9 mouse cellular contexts compared by ENCODE assay signal in the genomic region with DNA sequence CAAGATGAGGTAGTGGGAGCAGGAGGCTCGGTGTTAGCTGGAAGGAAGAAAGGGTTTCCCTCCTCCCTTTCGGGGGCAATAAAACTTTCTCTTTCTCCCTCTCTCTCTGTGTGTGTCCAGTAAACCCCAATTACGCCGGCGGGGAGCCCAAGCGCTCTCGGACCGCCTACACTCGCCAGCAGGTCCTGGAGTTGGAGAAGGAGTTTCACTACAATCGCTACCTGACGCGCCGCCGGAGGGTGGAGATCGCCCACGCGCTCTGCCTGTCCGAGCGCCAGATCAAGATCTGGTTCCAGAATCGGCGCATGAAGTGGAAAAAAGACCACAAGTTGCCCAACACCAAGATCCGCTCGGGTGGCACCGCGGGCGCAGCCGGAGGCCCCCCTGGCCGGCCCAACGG. TPM values are rescaled to one million over a fixed set of nuclear protein-coding genes. Genes with fewer than 3 reads are reported as not detected.
DNase-seq lines count a peak whose midpoint lies in the region; ATAC-seq and TF ChIP-seq lines count a peak whose summit lies in the region.
"Had no signal": no experiment of that assay in that cellular context is flagged by ENCODE, and none has a peak within 500 bp of the region (broad histone marks: within the 10 kb centered on the region; RNA-seq: fewer than 3 reads in every experiment).

No protein-coding gene starts in this region.

- peak overlapping the region; percentile 99 for H3K9ac ChIP-seq in kidney, embryonic 14.5 days (ENCODE audit: low read depth, low read length)
- H3K9ac ChIP-seq: embryonic facial prominence, embryonic 13.5 days had no signal

- TF ChIP-seq POLR2A in bone marrow macrophage, adult 2 months (IDR thresholded peaks at IDR 0.05; ENCODE audit: borderline replicate concordance, low read depth, low read length), result no peak

- H3K27ac ChIP-seq in bone marrow macrophage, adult 2 months (ENCODE audit: insufficient read depth, low read depth, low read length), result no peak overlapping the region
- peak overlapping the region; percentile 100 for H3K27ac ChIP-seq in kidney, embryonic 14.5 days (ENCODE audit: low read depth, low read length)
- H3K27ac ChIP-seq: embryonic facial prominence, embryonic 13.5 days had no signal

- H3K4me3 ChIP-seq in bone marrow macrophage, adult 2 months (ENCODE audit: insufficient read depth, low read length), result peak overlapping the region; percentile 78
- peak overlapping the region; percentile 53 for H3K4me3 ChIP-seq in kidney, embryonic 14.5 days (ENCODE audit: low read length)
- H3K4me3 ChIP-seq: embryonic facial prominence, embryonic 13.5 days had no signal

- H3K4me1 ChIP-seq in bone marrow macrophage, adult 2 months (ENCODE audit: control insufficient read depth, insufficient read depth, low read length), result peaks cover 3% of the 10 kb centered on the region
- H3K4me1 ChIP-seq in kidney, embryonic 14.5 days (ENCODE audit: control insufficient read depth, insufficient read depth, low read length), result peaks cover 65% of the 10 kb centered on the region

- H3K4me2 ChIP-seq in kidney, embryonic 14.5 days (replicated peaks; ENCODE audit: low read depth, low read length), result peak overlapping the region; percentile 95
- H3K4me2 ChIP-seq: embryonic facial prominence, embryonic 13.5 days had no signal

- H3K9me3 ChIP-seq in kidney, embryonic 14.5 days (ENCODE audit: control insufficient read depth, low read length), result no peaks in the 10 kb centered on the region
- H3K9me3 ChIP-seq: embryonic facial prominence, embryonic 13.5 days had no signal

- peaks cover 15% of the 10 kb centered on the region for H3K36me3 ChIP-seq in kidney, embryonic 14.5 days (ENCODE audit: control insufficient read depth, insufficient read depth, low read length)
- H3K36me3 ChIP-seq: embryonic facial prominence, embryonic 13.5 days had no signal

- WGBS in kidney, embryonic 14.5 days, result under 1% methylated on average over 29 of the region's 29 CpGs

- peak; percentile 69 for DNase-seq in embryo, embryonic 10 days (ENCODE audit: low spot score)
- no peak for DNase-seq in embryo, embryonic 10.5 days (ENCODE audit: low spot score)
- no peak for DNase-seq in right cerebral cortex, adult 18-20 months
- DNase-seq in gastrocnemius, postnatal 14 days, result no peak

- no peak for ATAC-seq in kidney, embryonic 14.5 days (ENCODE audit: low FRiP score, low TSS enrichment)
- ATAC-seq in megakaryocyte, adult 5-6 weeks (ENCODE audit: poor library complexity, severe bottlenecking), result peak; percentile 47
- no peak for ATAC-seq in frontal cortex, adult (ENCODE audit: low TSS enrichment)

- intact Hi-C loops in gastrocnemius, postnatal 14 days (cut with DNase I; ENCODE audit: low total_unique reads), result no loop called here

- H3K27me3 ChIP-seq in kidney, embryonic 14.5 days (ENCODE audit: control insufficient read depth, insufficient read depth, low read length), result no peaks in the 10 kb centered on the region

- no peak for TF ChIP-seq CTCF in bone marrow macrophage, adult 2 months (IDR thresholded peaks at IDR 0.05; ENCODE audit: low read depth, low read length)

RNA-seq across cellular contexts. Expression of a gene that starts 1.8 kb away (rescaled TPM):
- 7.9 and 10.2 TPM in 2 replicates for polyA plus RNA-seq in bone marrow macrophage, adult 2 months (2012; ENCODE audit: insufficient read depth, insufficient read length, missing spikeins)
- polyA plus RNA-seq in kidney, embryonic 14.5 days (2014; fragmentation: Nextera tagmentation; extraction: Ambion mirVana), result 4.2 and 8.6 TPM in 2 replicates
- total RNA-seq in megakaryocyte, adult 5-6 weeks (2015), result 2.9 and 3.4 TPM in 2 replicates
- total RNA-seq in megakaryocyte, adult 5-6 weeks (2017), result 3.7 and 4.0 TPM in 2 replicates
- under 1 TPM; 0.51 to 0.53 TPM for total RNA-seq in gastrocnemius, postnatal 14 days (2021)

RNA-seq across cellular contexts. Expression of a gene that starts 3.2 kb away (rescaled TPM):
- 1.0 and 1.6 TPM in 2 replicates for polyA plus RNA-seq in bone marrow macrophage, adult 2 months (2012; ENCODE audit: insufficient read depth, insufficient read length, missing spikeins)
- 8.2 and 8.6 TPM in 2 replicates for polyA plus RNA-seq in kidney, embryonic 14.5 days (2014; fragmentation: Nextera tagmentation; extraction: Ambion mirVana)
- 0.75 and 1.4 TPM in 2 replicates for total RNA-seq in megakaryocyte, adult 5-6 weeks (2015)
- total RNA-seq in megakaryocyte, adult 5-6 weeks (2017), result 0.12 and 0.44 TPM in 2 replicates
- total RNA-seq in gastrocnemius, postnatal 14 days (2021), result under 1 TPM; 0.66 to 0.80 TPM
- polyA plus RNA-seq: embryonic facial prominence, embryonic 13.5 days had no signal

RNA-seq across cellular contexts. Expression of a gene that starts 16.8 kb away (rescaled TPM):
- polyA plus RNA-seq in bone marrow macrophage, adult 2 months (2012; ENCODE audit: insufficient read depth, insufficient read length, missing spikeins), result not detected in 2 replicates
- 22.1 and 24.3 TPM in 2 replicates for polyA plus RNA-seq in kidney, embryonic 14.5 days (2014; fragmentation: Nextera tagmentation; extraction: Ambion mirVana)
- not detected in 2 replicates for total RNA-seq in megakaryocyte, adult 5-6 weeks (2015)
- not detected in 2 replicates for total RNA-seq in megakaryocyte, adult 5-6 weeks (2017)
- total RNA-seq in gastrocnemius, postnatal 14 days (2021), result under 1 TPM; 0.90 to 0.91 TPM

RNA-seq across cellular contexts. Expression of a gene that starts 27.6 kb away (rescaled TPM):
- polyA plus RNA-seq in bone marrow macrophage, adult 2 months (2012; ENCODE audit: insufficient read depth, insufficient read length, missing spikeins), result not detected in 2 replicates
- polyA plus RNA-seq in kidney, embryonic 14.5 days (2014; fragmentation: Nextera tagmentation; extraction: Ambion mirVana), result 44.1 and 53.1 TPM in 2 replicates
- not detected in 2 replicates for total RNA-seq in megakaryocyte, adult 5-6 weeks (2015)
- not detected in 2 replicates for total RNA-seq in megakaryocyte, adult 5-6 weeks (2017)
- total RNA-seq in gastrocnemius, postnatal 14 days (2021), result under 1 TPM; 0.43 to 0.75 TPM

RNA-seq across cellular contexts. Expression of a gene that starts 30.4 kb away (rescaled TPM):
- 0.25 TPM in 1 of 2 replicates, not detected in the other for polyA plus RNA-seq in bone marrow macrophage, adult 2 months (2012; ENCODE audit: insufficient read depth, insufficient read length, missing spikeins)
- 49.9 and 67.2 TPM in 2 replicates for polyA plus RNA-seq in kidney, embryonic 14.5 days (2014; fragmentation: Nextera tagmentation; extraction: Ambion mirVana)
- total RNA-seq in megakaryocyte, adult 5-6 weeks (2015), result 0.09 TPM in 1 of 2 replicates, not detected in the other
- total RNA-seq in megakaryocyte, adult 5-6 weeks (2017), result 0.77 TPM in 1 of 2 replicates, not detected in the other
- 1 to 10 TPM in 1 of 2 experiments, under 1 TPM in 1; 0.51 to 1.1 TPM for total RNA-seq in gastrocnemius, postnatal 14 days (2021)
